Mouse (Mus musculus): Measurements from ENCODE around the gene Mbd5. TPM values are rescaled to one million over a fixed set of nuclear protein-coding genes. Genes with fewer than 3 reads are reported as not detected.

Gene Mbd5
- polyA plus RNA-seq, 1 experiment from 2014 or later, result 11.4 TPM

- H3K27me3 ChIP-seq (replicated peaks; ENCODE audit: insufficient read depth, low read length), result no peaks in the 10 kb centered on the region
- H3K4me1 ChIP-seq (ENCODE audit: insufficient read depth, low read depth, low read length), result no peaks in the 10 kb centered on the region
- TF ChIP-seq CTCF (IDR thresholded peaks at IDR 0.05) (no peak), EP300 (IDR thresholded peaks at IDR 0.05) (no peak)
- 73% methylated on average over 7 of the region's 7 CpGs for WGBS
- no peak for DNase-seq (ENCODE audit: low spot score)
- H3K27ac ChIP-seq (ENCODE audit: low read length), result no peak overlapping the region
- H3K9ac ChIP-seq (replicated peaks; ENCODE audit: low read depth), result no peak overlapping the region
- no peak overlapping the region for H3K4me2 ChIP-seq (replicated peaks; ENCODE audit: low read depth, low read length)
- no peaks in the 10 kb centered on the region for H3K36me3 ChIP-seq (ENCODE audit: insufficient read depth, low read length)
- no peaks in the 10 kb centered on the region for H3K9me3 ChIP-seq (ENCODE audit: low read length)
- no peak overlapping the region for H3K4me3 ChIP-seq (ENCODE audit: low read depth, low read length)
- no peak for ATAC-seq
These were observed 409.0 kb downstream of the Mbd5 start for GRCm38 (mm10) chr2:49358128-49358814.

GRCm38 (mm10) chr2:49358839-49359520 is 409.7 kb downstream of the Mbd5 start:
- ATAC-seq, result no peak
- Histone ChIP-seq H3K4me2 (replicated peaks; ENCODE audit: low read depth, low read length) (no peak overlapping the region), H3K9ac (replicated peaks; ENCODE audit: low read depth) (no peak overlapping the region), H3K27ac (ENCODE audit: low read length) (no peak overlapping the region), H3K9me3 (ENCODE audit: low read length) (no peaks in the 10 kb centered on the region), H3K4me3 (ENCODE audit: low read depth, low read length) (no peak overlapping the region), H3K27me3 (replicated peaks; ENCODE audit: insufficient read depth, low read length) (no peaks in the 10 kb centered on the region), H3K36me3 (ENCODE audit: insufficient read depth, low read length) (no peaks in the 10 kb centered on the region), H3K4me1 (ENCODE audit: insufficient read depth, low read depth, low read length) (no peaks in the 10 kb centered on the region)
- DNase-seq (ENCODE audit: low spot score), result peak; percentile 72
- whole genome bisulfite sequencing, result 64% methylated on average over 4 of the region's 4 CpGs
- TF ChIP-seq EP300 (IDR thresholded peaks at IDR 0.05) (no peak), CTCF (IDR thresholded peaks at IDR 0.05) (peak; percentile 73)

GRCm38 (mm10) chr2:49359706-49360105 is 410.4 kb downstream of the Mbd5 start:
- Histone ChIP-seq H3K36me3 (ENCODE audit: insufficient read depth, low read length) (no peaks in the 10 kb centered on the region), H3K27ac (ENCODE audit: low read length) (no peak overlapping the region), H3K4me2 (replicated peaks; ENCODE audit: low read depth, low read length) (no peak overlapping the region), H3K27me3 (replicated peaks; ENCODE audit: insufficient read depth, low read length) (no peaks in the 10 kb centered on the region), H3K9ac (replicated peaks; ENCODE audit: low read depth) (no peak overlapping the region), H3K9me3 (ENCODE audit: low read length) (no peaks in the 10 kb centered on the region), H3K4me1 (ENCODE audit: insufficient read depth, low read depth, low read length) (no peaks in the 10 kb centered on the region), H3K4me3 (ENCODE audit: low read depth, low read length) (no peak overlapping the region)
- TF ChIP-seq CTCF (IDR thresholded peaks at IDR 0.05) (peak; percentile 26; the same call in 1 of the 2 replicates), EP300 (IDR thresholded peaks at IDR 0.05) (no peak)
- no peak for ATAC-seq
- WGBS, result 39% methylated on average over 4 of the region's 4 CpGs
- peak; percentile 18 for DNase-seq (ENCODE audit: low spot score)

GRCm38 (mm10) chr2:49364546-49364945 is 415.2 kb downstream of the Mbd5 start:
- H3K4me2 ChIP-seq (replicated peaks; ENCODE audit: low read depth, low read length), result no peak overlapping the region
- no peaks in the 10 kb centered on the region for H3K27me3 ChIP-seq (replicated peaks; ENCODE audit: insufficient read depth, low read length)
- TF ChIP-seq EP300 (IDR thresholded peaks at IDR 0.05) (no peak), CTCF (IDR thresholded peaks at IDR 0.05) (no peak)
- H3K27ac ChIP-seq (ENCODE audit: low read length), result no peak overlapping the region
- WGBS, result 33% methylated on average over 5 of the region's 5 CpGs
- no peak overlapping the region for H3K9ac ChIP-seq (replicated peaks; ENCODE audit: low read depth)
- ATAC-seq, result no peak
- no peak for DNase-seq (ENCODE audit: low spot score)
- no peaks in the 10 kb centered on the region for H3K9me3 ChIP-seq (ENCODE audit: low read length)
- no peaks in the 10 kb centered on the region for H3K36me3 ChIP-seq (ENCODE audit: insufficient read depth, low read length)
- no peaks in the 10 kb centered on the region for H3K4me1 ChIP-seq (ENCODE audit: insufficient read depth, low read depth, low read length)
- H3K4me3 ChIP-seq (ENCODE audit: low read depth, low read length), result no peak overlapping the region

GRCm38 (mm10) chr2:49366878-49367545 is 417.7 kb downstream of the Mbd5 start:
- TF ChIP-seq EP300 (IDR thresholded peaks at IDR 0.05), result no peak
- no peak for TF ChIP-seq CTCF (IDR thresholded peaks at IDR 0.05)
- H3K9ac ChIP-seq (replicated peaks; ENCODE audit: low read depth), result no peak overlapping the region
- no peak overlapping the region for H3K27ac ChIP-seq (ENCODE audit: low read length)
- H3K9me3 ChIP-seq (ENCODE audit: low read length), result no peaks in the 10 kb centered on the region
- WGBS, result 79% methylated on average over 14 of the region's 14 CpGs
- no peaks in the 10 kb centered on the region for H3K4me1 ChIP-seq (ENCODE audit: insufficient read depth, low read depth, low read length)
- no peak overlapping the region for H3K4me2 ChIP-seq (replicated peaks; ENCODE audit: low read depth, low read length)
- DNase-seq (ENCODE audit: low spot score) (no peak), ATAC-seq (no peak)
- H3K27me3 ChIP-seq (replicated peaks; ENCODE audit: insufficient read depth, low read length), result no peaks in the 10 kb centered on the region
- H3K36me3 ChIP-seq (ENCODE audit: insufficient read depth, low read length), result no peaks in the 10 kb centered on the region
- H3K4me3 ChIP-seq (ENCODE audit: low read depth, low read length), result no peak overlapping the region

GRCm38 (mm10) chr2:49367546-49367917 is 418.2 kb downstream of the Mbd5 start:
- TF ChIP-seq CTCF (IDR thresholded peaks at IDR 0.05) (no peak), EP300 (IDR thresholded peaks at IDR 0.05) (no peak)
- Histone ChIP-seq H3K9me3 (ENCODE audit: low read length) (no peaks in the 10 kb centered on the region), H3K4me1 (ENCODE audit: insufficient read depth, low read depth, low read length) (no peaks in the 10 kb centered on the region), H3K4me3 (ENCODE audit: low read depth, low read length) (no peak overlapping the region), H3K27ac (ENCODE audit: low read length) (no peak overlapping the region), H3K27me3 (replicated peaks; ENCODE audit: insufficient read depth, low read length) (no peaks in the 10 kb centered on the region), H3K9ac (replicated peaks; ENCODE audit: low read depth) (no peak overlapping the region), H3K36me3 (ENCODE audit: insufficient read depth, low read length) (no peaks in the 10 kb centered on the region), H3K4me2 (replicated peaks; ENCODE audit: low read depth, low read length) (no peak overlapping the region)
- WGBS, result 59% methylated on average over 17 of the region's 17 CpGs
- no peak for DNase-seq (ENCODE audit: low spot score)
- ATAC-seq, result no peak

Measured in lung, postnatal 0 days (tissue).